Mouse (Mus musculus) adipocyte (in vitro differentiated cells): ENCODE data around the gene Tmem165.

ENCODE experiments used
- DNase-seq: peaks from one replicate; pipeline ENCODE4 v3.0.0-alpha.2; 2016; ENCODE audit warnings: low spot score

The Tmem165 gene

GRCm38 (mm10) chr5:76245419-76245818 lies 61.7 kb downstream of the Tmem165 start:
- no peak for DNase-seq

- no peak for DNase-seq
Observed at GRCm38 (mm10) chr5:76246539-76246938, 62.9 kb downstream of the Tmem165 start.

- DNase-seq = no peak
Observed at GRCm38 (mm10) chr5:76250948-76251347, 67.3 kb downstream of the Tmem165 start.
